Mouse (Mus musculus) left cerebral cortex, adult 11 months (tissue): ENCODE data around the gene Fbxl13.

Source experiments
- DNase-seq: peaks from one replicate; pipeline ENCODE4 v3.0.0; 2022; ENCODE audit warnings: low spot score

The Fbxl13 gene

DNA sequence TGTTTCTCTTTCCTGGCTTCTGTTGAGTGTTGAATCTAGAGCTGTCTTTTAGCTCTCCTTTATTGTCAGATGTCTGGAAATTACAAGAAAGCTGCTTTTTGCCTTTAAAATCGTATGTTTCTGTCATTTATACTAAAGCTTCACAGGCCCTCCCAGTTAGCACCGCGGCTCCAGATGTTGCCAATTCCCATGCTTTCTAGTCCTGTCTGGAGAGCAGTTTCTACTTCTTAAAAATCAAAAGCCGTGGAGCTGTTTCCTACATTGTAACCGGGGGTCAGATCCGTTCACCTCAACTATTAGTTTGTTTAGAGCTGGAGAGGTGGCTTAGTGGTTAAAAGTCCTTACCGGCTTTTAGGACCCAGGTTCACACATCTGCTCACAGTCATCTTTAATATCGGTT, 162.2 kb downstream of the Fbxl13 start:
- DNase-seq, result no peak

DNA sequence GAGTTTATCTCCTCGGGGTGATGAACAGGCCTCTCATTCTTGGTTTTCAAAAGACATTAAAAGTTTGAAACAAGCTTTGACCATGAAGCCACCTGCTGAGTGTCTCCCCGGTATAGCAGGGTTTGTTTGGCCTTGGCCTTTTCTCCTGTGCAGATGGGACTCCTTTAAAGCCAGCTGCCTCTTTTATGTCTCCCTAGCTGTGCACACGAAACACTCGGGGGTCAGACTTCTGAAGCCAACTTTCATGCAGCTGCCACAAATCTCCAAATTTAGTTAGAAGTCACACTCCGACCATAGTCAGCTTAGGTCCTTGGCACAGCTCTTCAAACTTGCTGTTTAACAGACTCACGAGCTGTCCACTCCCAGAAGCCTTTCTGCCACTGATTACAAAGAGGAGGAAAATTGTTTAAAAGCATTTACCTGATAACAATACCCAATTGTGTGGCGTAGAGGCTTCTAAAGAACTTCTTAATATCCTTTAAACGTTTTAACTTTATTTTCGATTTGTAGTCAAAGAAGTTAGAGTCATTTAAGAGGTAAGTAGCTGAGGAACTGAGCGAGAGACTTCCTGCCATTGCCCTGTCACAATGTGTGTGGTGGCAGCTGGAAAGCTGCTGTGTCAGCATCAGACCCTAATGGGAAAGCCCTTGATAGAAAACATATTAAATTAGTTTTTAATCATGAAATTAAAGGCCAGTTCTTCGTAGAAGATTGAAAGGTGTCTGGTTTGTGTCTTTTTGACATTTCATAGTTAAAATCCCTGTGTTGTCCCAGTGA, 162.8 kb downstream of the Fbxl13 start:
- no peak for DNase-seq

DNA sequence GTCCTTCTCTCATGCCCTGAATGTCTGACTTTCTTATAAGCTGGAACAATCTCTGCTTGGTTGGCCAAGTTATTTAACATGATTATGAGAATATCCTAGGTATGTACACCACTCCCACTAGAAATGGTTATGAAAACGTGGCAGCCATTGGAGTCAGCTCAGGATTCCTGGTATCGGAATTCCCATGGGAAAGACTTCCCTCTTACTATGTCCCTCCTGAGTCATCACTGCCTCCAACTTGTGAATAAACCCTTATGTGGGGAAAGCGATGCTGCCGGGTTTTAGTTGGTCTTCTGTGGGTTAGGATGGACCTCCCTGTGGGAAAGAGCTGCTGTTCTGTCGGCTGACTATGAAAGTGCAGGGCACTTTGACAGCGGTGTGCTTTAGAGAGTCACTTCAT, 163.9 kb downstream of the Fbxl13 start:
- no peak for DNase-seq

DNA sequence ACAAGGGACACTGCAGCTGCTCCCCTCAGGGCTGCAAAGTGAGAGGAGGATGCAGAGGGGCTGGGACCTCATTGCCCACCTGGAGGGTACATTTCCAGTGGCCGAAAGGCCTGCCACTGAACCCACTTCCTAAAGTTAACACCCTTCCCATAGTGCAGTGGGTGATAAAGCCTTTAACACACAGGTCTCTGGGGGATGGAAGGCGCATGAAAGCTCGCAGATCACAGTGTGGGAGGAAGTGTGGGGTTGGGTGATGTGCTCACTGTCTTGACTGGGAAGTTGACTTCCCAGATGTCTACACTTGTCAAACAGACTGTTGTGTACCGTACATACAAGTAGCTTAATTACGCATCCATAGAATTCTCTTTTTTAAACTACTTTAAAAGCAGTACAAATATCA, 165.7 kb downstream of the Fbxl13 start:
- no peak for DNase-seq

DNA sequence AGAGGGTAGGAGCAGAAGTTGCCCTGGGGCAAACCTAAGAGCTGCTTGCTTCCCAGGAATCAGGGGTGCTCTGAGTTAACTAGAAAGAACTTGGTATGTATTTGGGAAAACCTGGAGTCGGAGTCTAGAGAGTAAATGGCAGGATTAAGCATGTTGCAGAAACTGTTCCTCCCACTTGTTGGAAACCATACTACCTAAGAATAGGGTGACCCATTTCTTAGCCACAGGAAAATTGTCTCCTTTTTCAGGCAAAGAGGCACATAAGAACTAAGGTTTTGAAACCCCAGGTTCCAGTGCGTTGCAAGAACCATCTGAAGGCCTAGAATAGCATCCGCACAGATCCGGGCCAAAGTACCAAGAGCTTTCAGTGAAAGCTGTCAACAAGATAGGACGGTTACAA, 167.0 kb downstream of the Fbxl13 start:
- no peak for DNase-seq

DNA sequence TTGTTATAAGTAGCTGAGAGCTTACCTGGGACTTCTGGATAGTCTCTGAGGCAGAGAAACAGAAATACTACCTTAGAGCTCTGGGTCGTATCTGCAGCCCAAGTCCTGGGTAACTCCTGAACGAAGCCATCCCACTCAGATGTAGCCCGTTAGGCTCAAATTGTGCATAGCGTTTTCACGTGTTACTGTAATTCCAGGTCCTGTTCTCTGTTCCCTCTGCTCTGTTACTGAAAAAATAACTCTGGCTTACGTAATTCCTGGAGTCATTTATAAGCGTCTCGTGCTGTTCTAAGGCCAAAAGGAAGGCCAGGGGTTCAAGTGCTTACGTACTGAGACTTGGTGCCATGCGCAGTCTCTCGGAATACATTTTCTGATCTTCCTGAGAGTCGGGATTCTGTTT, 177.3 kb downstream of the Fbxl13 start:
- no peak for DNase-seq

DNA sequence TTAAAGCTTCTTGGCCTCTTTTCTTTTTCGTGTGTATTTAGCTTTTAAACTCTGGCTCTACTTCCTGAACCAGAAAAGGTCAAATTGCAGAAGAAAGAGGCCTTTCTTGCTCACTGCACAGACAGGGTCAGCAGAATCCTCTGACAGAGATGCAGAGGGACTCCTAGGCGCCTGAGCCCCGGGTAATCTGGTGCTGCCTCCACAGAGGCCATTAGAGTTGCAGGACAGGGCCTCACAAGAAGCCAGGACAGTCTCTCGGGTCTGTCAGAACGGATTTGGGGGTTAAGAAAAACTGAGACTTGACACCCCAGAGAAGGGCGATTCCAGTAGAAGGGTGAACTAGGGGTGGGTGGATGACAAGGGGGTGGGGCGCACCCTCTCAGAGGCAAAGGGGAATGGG, 178.0 kb downstream of the Fbxl13 start:
- no peak for DNase-seq

DNA sequence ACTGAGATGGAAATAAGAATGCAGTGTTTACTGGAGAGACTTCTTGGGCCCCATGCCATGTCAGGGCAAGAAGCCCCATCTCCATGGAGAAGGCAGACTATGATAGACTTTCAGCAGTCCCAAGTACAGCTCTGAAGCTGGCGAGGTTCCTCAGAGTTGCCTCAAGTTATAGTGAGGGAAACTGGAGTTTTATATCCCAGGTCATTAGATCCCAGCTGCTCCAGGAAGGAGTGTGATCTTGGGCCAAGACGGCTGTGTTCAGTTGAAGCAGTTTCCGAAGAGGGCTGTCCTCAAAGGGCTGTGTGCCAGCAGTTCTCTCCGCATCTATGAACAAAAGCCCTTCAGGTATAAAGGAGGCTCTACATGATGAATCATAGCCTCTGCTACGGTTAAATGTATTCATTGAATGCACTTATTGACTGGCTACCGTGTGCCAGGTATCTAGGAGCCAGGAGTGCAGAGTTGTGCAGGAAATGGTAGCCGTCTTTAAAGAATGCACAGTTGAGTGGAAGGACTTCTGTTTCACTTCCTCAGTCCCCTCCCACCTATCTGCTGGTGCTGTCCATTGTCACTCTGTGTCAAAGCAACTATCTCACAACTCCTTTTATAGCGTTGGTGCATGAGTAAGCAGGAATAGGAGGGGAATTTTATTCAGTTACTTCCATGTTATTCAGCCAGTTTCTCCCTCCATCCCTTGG, 204.5 kb downstream of the Fbxl13 start:
- DNase-seq, result no peak

DNA sequence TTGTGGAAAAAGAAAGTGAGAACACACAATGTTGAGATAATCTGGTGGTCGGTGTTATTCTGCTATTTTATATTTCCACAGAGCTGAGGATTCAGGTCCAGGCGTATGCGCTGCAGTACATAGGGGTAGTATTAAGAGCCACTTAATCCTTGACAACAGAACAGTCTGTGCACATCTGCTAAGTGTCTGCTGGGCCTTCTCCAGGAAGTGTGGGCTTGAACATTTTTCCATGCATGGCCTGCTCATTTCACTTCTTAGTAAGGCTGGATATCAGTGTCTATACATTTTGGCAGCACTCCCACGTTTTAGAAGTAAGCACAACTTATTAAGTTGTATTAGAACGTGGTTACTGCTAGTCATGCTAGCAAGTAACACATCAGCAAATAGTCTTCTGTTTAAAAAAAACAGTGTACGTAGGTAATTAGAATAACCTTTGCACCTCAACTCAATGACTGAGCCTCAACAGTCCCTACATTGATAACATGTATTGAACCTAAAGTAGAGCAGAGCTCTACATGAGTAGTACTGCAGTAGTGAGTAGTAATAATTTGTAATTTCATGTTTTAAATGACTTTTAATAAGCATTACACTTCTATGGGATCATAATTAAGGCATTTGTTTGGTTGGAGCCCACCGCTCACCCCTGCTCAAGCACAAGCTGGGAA, 205.9 kb downstream of the Fbxl13 start:
- DNase-seq, result no peak

DNA sequence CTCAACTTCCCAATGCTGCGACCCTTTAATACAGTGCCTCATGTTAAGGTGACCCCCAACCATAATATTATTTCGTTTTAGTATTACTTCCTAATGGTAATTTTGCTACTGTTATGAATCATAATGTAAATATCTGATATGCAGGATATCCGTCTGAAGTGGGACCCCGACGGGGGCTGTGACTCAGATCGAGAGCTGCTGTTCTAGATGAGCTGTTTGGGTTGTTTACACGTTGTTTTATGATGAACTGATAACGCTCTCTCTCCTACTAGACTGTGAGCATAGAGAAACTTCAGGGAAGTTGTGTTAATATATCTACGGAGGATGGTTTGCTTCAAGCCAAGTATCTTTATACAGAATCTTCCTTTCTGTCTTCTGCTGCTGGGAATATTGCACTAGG, 207.0 kb downstream of the Fbxl13 start:
- DNase-seq, result no peak

DNA sequence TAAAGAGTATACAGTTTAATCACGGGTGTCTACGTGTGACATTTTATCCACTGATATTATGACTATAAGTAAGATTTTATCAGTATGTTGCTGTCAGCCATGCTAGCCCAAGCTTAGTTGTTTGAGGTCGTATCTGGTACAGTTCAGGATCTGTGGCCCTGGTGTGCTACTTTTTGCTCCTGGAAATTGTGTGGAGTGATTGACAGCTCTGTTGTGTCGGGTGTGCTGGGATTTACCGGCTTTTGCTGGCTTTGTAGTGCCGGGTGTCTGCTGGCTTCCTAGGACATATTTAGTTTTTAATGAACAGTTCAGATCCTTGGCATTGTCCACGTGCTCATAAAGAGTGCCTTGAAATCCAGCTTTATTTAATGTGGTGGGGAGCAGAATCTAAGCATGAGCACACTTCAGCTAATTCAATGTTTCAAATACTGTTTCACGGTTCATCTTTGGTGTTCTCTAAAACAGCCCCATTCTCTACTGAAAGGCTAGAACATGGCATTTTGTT, 208.9 kb downstream of the Fbxl13 start:
- no peak for DNase-seq

DNA sequence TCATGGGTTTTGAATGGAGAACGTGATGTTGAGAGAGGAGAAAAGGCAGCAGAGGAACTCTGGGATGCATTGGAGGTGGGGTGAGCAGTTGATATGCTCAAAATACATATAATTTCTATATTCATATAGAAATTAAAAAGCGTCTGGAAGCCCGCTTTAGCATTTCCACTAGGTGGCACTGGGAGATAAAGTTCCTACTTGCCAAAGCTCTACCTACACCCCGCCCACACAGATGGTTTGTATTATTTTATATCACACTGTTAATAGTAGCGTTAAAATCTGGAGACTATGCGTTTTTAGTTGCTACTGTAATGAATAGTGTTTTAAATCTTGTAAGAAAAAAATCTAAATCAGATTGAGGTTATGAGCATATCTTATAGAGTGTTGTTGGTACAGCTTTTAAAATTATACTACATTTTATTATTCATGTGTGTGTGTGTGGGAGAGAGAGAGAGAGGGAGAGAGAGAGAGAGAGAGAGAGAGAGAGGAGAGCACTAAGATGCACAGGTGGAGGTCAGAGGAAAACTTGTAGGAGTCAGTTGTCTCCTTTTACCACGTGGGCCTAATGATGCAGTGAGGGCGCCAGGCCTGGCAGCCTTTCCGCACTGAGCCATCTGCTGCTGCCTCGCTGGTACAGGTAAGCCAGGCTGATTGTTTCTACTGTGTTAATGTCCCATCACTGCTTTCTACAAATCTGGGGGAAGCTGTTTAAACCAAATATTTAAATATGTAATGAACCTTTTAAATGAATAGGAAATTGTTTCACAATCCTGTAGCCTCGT, 211.1 kb downstream of the Fbxl13 start:
- DNase-seq, result no peak
